Mouse (Mus musculus): ENCODE measurements around the gene Sinhcaf.

DNA sequence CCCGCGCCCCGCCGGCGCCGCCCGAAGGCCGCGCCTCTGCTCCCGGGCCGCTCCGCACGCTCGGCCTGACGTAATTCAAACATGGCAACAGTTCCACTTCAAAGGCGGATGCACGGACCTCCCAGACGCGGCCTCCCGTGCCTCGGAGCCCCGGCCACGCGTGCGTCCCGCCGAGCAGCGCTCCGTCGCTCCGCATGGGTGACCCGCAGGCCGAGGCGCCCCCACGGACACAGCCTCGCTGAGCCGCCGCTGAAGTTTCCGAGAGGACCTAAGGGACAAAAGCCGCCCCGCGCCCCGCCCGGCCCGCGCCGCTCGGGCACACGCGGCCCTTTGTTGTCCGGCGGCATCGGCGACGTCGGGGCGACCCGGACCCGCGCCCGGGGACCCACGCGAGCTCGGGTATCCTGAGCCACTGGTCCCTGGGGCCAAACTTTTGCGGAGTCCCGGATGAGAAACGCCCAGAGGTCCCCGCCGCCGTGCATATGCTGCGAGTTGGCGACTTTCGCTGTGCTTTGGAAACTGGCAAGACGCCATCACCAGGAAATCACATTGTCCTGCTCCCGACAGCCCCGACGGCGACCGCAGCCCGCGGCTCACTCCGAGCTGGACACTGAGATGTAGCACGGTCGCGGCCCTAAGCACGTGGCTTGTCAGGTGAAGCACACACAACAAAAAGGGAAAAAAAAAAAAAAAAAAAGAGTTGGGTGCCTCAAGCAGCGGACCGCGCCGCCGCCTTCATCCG is 1.3 kb downstream of the Sinhcaf start:
- TF ChIP-seq CTCF (IDR thresholded peaks at IDR 0.05; ENCODE audit: low read depth) (no peak), EP300 (optimal IDR thresholded peaks at IDR 0.05) (no peak)

Data from stomach, postnatal 0 days (tissue).